Mouse (Mus musculus) olfactory bulb, adult 2 months (tissue): ENCODE results near the gene B4galt1. TPM values are rescaled to one million over a fixed set of nuclear protein-coding genes. Genes with fewer than 3 reads are reported as not detected.

Experiments used
- H3K27ac ChIP-seq: fragments of 200-500 bp; 2 replicates; pipeline ENCODE4 v1.5.1; 2012; ENCODE audit warnings: low read depth, low read length; ENCODE audit not compliant: insufficient read depth
- H3K4me1 ChIP-seq: fragments of 200-500 bp; 2 replicates; pipeline ENCODE4 v1.6.1; 2012; ENCODE audit warnings: low read length; ENCODE audit not compliant: control insufficient read depth, insufficient read depth
- H3K4me3 ChIP-seq: fragments of 200-500 bp; 2 replicates; pipeline ENCODE4 v1.5.1; 2012; ENCODE audit warnings: mild to moderate bottlenecking, low read depth, low read length, moderate library complexity; ENCODE audit not compliant: insufficient read depth
- CTCF ChIP-seq: fragments of 200-500 bp; IDR thresholded peaks from 2 replicates; pipeline ENCODE4 v1.5.1; 2012; ENCODE audit warnings: low read depth, mild to moderate bottlenecking, low read length, moderate library complexity; ENCODE audit not compliant: insufficient read depth
- POLR2A ChIP-seq: fragments of 200-500 bp; IDR thresholded peaks from 2 replicates; pipeline ENCODE4 v1.6.1; 2012; ENCODE audit warnings: mild to moderate bottlenecking, low read depth, low read length, moderate library complexity; ENCODE audit not compliant: insufficient read depth
- WGBS: fragments of 180-500 bp; shearing (Covaris S2); methylation state at CpG from one replicate; pipeline ENCODE4 v1.1.7; 2018; 5-methylcytosine and 5-hydroxymethylcytosine counted together
- polyA plus RNA-seq: library from polyadenylated mRNA; stranded (reverse); fragments of >200 nt; gene quantifications from 2 replicates; pipeline ENCODE4 v1.2.4, GENCODE M21; 2012; ENCODE audit warnings: low replicate concordance; ENCODE audit not compliant: missing spikeins, insufficient read depth, insufficient read length

The B4galt1 gene
- polyA plus RNA-seq, 1 experiment = not detected

DNA sequence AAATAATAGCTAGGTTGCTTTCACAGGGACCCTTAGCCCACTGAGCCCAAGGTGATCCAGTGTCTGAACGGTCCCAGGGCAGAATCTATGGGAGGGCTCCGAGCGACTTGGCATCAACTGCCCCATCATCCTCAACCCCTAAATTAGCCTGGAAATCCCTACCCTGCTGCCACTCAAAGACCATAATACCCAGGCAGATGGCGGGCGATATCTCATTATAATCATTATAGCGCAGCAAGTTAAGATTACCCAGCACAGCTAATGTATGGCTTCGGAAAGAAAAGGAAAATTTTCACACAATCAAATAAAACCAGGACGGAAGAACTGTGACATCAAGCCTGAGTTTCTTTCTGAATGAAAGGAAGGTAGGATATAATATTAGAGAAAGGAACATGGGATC lies 5.6 kb downstream of the B4galt1 start:
- H3K4me3 ChIP-seq = no peak overlapping the region
- WGBS = 26% methylated on average over 8 of the region's 8 CpGs
- H3K4me1 ChIP-seq = peaks cover 9% of the 10 kb centered on the region
- TF ChIP-seq POLR2A = no peak
- TF ChIP-seq CTCF = no peak
- no peak overlapping the region for H3K27ac ChIP-seq

DNA sequence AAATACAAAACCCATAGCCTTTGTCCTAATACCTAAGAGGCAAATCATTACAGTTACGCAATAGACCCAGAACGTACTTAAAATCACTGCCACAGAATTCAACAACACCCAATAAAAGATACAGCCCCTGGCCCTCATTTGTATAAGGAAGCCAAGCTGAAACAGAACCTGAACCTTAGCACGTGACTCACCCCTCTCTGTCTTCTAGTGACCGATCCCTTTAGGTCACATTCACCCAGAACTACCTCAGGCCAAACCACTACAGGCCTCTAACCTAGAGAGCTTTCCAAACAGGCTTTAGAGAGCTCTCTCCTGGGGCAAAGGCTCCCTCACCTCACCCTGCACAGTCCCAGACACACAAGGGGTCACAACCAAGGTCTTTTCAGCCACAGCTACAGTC lies 6.6 kb downstream of the B4galt1 start:
- no peak overlapping the region for H3K27ac ChIP-seq
- 88% methylated on average over 4 of the region's 4 CpGs for WGBS
- peaks cover 6% of the 10 kb centered on the region for H3K4me1 ChIP-seq
- H3K4me3 ChIP-seq = no peak overlapping the region
- TF ChIP-seq CTCF (no peak), POLR2A (no peak)

DNA sequence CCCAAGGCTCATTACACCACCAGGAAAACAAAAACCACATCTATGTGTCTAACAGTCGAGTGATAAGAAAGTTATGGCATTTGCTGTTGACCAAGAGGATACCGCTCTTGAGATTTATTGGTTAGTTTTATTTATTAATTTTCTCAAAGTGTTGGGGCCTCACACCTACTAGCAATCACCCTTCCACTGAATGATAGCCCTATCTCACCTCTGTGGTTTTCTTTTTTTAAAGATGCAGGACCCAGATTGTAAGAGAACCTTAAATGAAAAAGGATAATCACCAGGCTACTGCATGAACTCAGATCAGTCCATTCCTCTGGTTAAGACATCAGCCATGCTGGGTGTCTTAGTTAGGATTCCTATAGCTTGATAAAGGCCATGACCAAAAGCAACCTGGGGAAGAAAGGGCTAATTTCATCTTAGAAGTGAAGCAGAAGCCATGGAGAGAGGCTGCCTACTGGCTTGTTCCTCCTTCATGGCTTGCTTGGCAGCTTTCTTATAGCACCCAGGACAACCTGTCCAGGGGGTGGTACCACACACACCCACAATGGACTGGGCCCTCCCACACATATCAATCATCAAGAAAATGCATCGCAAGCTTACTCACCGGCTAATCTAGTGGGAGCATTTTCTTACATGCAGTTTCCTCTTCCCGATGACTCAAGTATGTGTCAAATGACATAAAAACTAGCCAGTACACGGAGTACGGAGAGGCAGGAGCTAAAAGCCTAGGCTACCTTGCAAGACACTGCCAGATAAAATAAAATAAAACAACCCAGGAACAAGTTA lies 7.5 kb downstream of the B4galt1 start:
- 58% methylated on average over 7 of the region's 7 CpGs for WGBS
- no peak for TF ChIP-seq CTCF
- H3K4me1 ChIP-seq = peaks cover 6% of the 10 kb centered on the region
- no peak overlapping the region for H3K4me3 ChIP-seq
- no peak overlapping the region for H3K27ac ChIP-seq

DNA sequence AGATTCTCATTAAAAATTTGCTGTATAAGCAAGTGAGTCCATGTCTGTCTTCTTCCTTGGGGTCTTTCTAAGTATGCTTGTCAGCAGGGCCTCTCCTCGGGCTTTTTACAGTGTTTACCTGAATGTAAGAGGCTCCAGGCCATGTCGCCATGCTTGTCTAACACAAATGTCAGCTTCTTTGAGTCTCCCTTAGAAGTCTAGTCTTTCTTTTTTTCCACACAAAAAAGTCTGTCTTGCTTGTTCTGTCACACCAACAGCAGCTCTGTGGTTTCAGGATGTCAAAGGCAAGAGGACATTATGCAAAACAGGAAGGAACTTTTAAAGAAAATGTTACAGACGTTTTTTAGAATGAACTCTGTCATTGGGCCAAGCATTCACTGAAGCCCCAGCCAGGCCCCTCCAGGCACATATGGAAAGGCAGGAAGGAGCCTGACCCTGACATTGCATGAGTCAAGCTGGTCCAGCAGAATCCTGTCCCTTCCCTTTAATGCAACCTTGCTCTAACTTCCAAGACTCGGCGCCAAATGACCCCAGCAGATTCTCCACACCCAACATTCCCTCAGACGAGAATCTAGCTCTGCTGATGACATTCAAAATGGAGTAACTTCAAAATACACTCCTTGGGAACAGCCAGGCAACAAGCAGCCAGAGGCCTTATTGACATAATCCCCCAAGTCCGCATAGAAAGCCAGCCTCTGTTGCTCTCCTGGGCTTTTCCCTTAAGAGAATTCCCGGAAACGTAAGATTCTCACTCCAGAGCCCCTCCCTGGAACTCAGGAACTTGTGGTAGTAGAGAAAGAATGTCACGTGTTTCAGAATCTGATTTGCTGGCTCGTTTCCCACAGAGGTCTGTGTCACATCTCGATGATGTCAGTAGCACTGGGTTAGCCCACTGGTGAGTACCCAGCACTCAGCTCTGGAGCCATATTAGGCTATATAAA lies 8.7 kb downstream of the B4galt1 start:
- Histone ChIP-seq H3K4me1 (peaks cover 6% of the 10 kb centered on the region), H3K4me3 (no peak overlapping the region), H3K27ac (no peak overlapping the region; the same call in 1 of the 2 replicates)
- TF ChIP-seq CTCF (no peak), POLR2A (no peak)
- 74% methylated on average over 12 of the region's 12 CpGs for WGBS

DNA sequence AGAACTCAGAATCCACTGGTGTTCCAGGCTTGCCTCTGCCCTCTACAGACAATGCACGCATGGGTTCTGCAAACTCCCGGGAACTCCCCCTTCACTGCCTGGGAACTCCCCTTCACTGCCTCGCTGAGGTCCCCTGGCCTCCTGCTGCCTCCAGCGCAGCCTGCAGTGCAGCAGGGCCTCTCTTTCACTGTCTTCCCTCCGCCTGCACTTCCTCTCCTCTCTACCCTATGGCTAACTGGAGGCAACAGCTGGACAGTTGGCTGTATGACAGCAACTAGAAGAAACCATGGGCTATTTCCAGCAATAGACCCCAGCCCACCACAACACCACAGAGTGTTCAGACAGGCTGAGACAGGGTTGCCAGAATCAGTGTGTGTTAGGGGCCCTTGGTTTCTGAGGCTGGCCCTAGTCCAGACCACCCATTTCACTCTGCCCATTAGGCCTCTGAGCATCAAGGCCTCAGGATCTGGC lies 9.5 kb downstream of the B4galt1 start:
- H3K4me3 ChIP-seq = no peak overlapping the region
- TF ChIP-seq POLR2A (no peak), CTCF (no peak)
- H3K27ac ChIP-seq = no peak overlapping the region
- 46% methylated on average over 5 of the region's 5 CpGs for WGBS
- peaks cover 6% of the 10 kb centered on the region for H3K4me1 ChIP-seq

DNA sequence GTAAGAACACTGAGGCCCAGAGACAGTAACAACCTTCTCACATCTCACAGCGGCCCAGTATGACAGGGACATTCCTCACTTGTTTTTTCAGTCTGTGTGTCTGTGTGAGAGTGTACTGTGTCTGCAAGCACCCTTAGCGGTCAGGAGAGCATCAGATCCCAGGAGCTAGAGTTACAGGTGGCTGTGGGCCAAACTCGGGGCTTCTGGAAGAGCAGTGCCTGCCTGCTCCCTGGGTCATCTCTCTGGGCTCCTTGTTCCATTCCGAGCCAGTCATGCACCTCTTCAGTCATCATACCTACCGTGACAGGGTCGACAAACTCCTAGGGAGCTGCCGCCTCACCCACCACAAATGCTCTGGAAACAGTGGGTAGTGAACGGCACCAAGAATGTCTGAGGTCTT lies 10.1 kb downstream of the B4galt1 start:
- 68% methylated on average over 8 of the region's 8 CpGs for WGBS
- H3K4me3 ChIP-seq = no peak overlapping the region
- no peak overlapping the region for H3K27ac ChIP-seq
- H3K4me1 ChIP-seq = peaks cover 6% of the 10 kb centered on the region
- TF ChIP-seq POLR2A (no peak), CTCF (no peak)

DNA sequence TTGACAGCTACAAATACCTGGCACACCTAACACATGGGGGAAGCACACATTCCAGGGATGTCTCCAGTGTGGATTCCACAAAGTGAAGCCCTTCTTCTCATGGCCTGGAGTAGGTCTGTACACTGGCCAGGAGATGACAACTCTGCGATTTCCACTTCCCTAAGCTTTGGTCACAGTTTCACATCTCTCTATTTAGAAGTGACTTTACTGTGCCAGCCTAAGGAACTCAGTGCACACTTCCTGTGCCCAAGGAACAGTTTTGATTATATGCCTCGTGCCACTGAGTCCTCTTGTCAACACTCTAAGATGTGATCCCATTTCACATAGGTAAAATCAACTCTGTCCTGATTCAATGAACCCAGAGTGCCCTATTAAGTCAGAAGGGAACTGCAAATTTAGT lies 13.4 kb downstream of the B4galt1 start:
- 90% methylated on average over 2 of the region's 2 CpGs for WGBS
- Histone ChIP-seq H3K4me1 (peaks cover 7% of the 10 kb centered on the region), H3K27ac (no peak overlapping the region), H3K4me3 (no peak overlapping the region)
- TF ChIP-seq POLR2A = no peak
- no peak for TF ChIP-seq CTCF

DNA sequence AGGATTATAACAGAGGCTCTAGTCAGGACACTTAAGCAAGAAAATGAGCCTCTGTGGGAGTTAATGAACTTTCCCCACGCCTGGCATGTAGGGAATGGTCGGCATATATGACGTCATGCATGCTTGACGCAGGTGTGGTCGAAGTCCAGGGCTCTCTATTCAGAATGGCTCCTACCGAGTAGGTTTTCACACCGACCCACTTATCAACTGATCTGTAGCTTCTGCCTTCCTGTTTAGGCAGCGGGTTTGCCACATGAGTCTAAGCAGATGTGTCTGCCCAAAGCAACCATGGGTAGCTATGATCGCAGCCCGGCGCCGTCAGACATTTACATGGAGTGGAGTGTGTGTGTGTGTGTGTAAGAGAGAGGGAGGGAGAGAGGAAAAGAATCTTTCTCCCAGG lies 14.6 kb downstream of the B4galt1 start:
- TF ChIP-seq CTCF (no peak), POLR2A (no peak)
- WGBS = 80% methylated on average over 12 of the region's 12 CpGs
- Histone ChIP-seq H3K27ac (no peak overlapping the region), H3K4me1 (peaks cover 6% of the 10 kb centered on the region), H3K4me3 (no peak overlapping the region)

DNA sequence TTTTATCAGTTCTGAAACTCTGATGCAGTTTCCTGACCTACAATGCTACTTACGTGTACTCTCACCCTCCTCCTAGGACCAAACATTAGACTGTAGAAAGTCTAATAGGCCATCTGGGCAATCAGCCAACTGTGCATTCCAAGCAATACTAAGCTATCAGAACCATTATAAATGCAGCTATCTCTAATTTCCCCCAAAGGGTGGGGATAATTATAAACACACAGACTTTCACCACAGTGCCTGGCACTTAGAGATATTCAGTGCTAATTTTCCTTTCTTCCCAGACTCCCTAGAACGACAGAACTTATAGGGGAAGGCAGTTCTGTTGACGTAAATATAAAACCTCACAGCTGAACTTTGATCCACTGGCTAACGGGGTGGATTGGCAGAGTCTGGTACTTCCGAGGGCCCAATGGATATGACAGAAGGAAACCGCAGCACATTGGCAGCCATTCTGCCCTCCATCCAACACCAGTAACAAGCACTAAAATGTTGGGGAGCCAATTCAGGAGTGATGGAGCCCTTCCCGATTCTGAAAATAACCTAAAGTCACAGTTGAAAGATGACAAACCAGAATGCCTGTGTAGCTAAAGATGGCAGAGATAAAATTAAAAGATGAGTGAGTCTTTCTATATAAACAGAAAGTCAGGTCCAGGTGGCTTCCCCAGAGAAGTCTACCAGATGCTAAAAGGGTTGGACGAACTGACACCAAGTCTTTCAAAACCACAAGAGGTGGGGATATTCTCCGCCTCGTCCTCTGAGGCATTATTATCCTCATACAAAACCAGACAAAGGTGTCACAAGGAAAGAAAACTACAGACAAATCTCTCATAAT lies 16.1 kb downstream of the B4galt1 start:
- Histone ChIP-seq H3K4me3 (no peak overlapping the region), H3K27ac (no peak overlapping the region), H3K4me1 (peaks cover 4% of the 10 kb centered on the region)
- WGBS = 38% methylated on average over 10 of the region's 10 CpGs
- TF ChIP-seq CTCF (no peak), POLR2A (no peak)
